Mouse (Mus musculus): Measurements from ENCODE around the gene Rab26. TPM values are rescaled to one million over a fixed set of nuclear protein-coding genes. Genes with fewer than 3 reads are reported as not detected.

Rab26 gene
- polyA plus RNA-seq (2012; rRNA removed; ENCODE audit: low replicate concordance), result 1.3 and 1.8 TPM in 2 replicates

GRCm38 (mm10) chr17:24534160-24534718 is at the start of gene Rab26:
Gene Rab26, minus strand, starts transcription at chr17:24534210.

GRCm38 (mm10) chr17:24549618-24550415 is 15.8 kb upstream of the Rab26 start, which contains the start of gene Pkd1:
Gene Pkd1, plus strand, starts transcription at chr17:24549834.

GRCm38 (mm10) chr17:24527723-24528559 is 6.1 kb downstream of the Rab26 start, which contains the start of gene Traf7:
Gene Traf7, minus strand, starts transcription at chr17:24527938.

GRCm38 (mm10) chr17:24488186-24488661 is 45.8 kb downstream of the Rab26 start, which contains the start of gene Caskin1:
Gene Caskin1, plus strand, starts transcription at chr17:24488601.

GRCm38 (mm10) chr17:24478663-24479380 is 55.2 kb downstream of the Rab26 start, which contains the start of gene Mlst8:
Gene Mlst8, minus strand, starts transcription at chr17:24479078.

Other genes with a start within 250 kb of the Rab26 start
- not detected in 2 replicates for gene Abca17, start 183.1 kb downstream of the Rab26 start, polyA plus RNA-seq (2012; rRNA removed; ENCODE audit: low replicate concordance)
- gene Abca3, start 182.3 kb downstream of the Rab26 start, polyA plus RNA-seq (2012; rRNA removed; ENCODE audit: low replicate concordance), result 36.4 and 48.3 TPM in 2 replicates
- gene Rnps1, start 119.6 kb downstream of the Rab26 start, polyA plus RNA-seq (2012; rRNA removed; ENCODE audit: low replicate concordance), result 121 and 125 TPM in 2 replicates
- gene Eci1, start 107.6 kb downstream of the Rab26 start, polyA plus RNA-seq (2012; rRNA removed; ENCODE audit: low replicate concordance), result 170 and 281 TPM in 2 replicates
- 6.9 and 11.5 TPM in 2 replicates for gene Dnase1l2, start 91.1 kb downstream of the Rab26 start, polyA plus RNA-seq (2012; rRNA removed; ENCODE audit: low replicate concordance)
- gene E4f1, start 63.9 kb downstream of the Rab26 start, polyA plus RNA-seq (2012; rRNA removed; ENCODE audit: low replicate concordance), result 84.4 and 102 TPM in 2 replicates
- gene Pgp, start 63.8 kb downstream of the Rab26 start, polyA plus RNA-seq (2012; rRNA removed; ENCODE audit: low replicate concordance), result 58.4 and 88.6 TPM in 2 replicates
- 2.1 and 3.1 TPM in 2 replicates for gene Bricd5, start 60.3 kb downstream of the Rab26 start, polyA plus RNA-seq (2012; rRNA removed; ENCODE audit: low replicate concordance)
- 36.1 and 68.2 TPM in 2 replicates for gene Mlst8, start 55.1 kb downstream of the Rab26 start, polyA plus RNA-seq (2012; rRNA removed; ENCODE audit: low replicate concordance)
- gene Caskin1, start 45.6 kb downstream of the Rab26 start, polyA plus RNA-seq (2012; rRNA removed; ENCODE audit: low replicate concordance), result 1.3 and 1.4 TPM in 2 replicates
- gene Traf7, start 6.3 kb downstream of the Rab26 start, polyA plus RNA-seq (2012; rRNA removed; ENCODE audit: low replicate concordance), result 207 and 225 TPM in 2 replicates
- gene Pkd1, start 15.6 kb upstream of the Rab26 start, polyA plus RNA-seq (2012; rRNA removed; ENCODE audit: low replicate concordance), result 78.7 and 102 TPM in 2 replicates
- 176 and 242 TPM in 2 replicates for gene Tsc2, start 98.4 kb upstream of the Rab26 start, polyA plus RNA-seq (2012; rRNA removed; ENCODE audit: low replicate concordance)
- 11.9 and 14.0 TPM in 2 replicates for gene Nthl1, start 98.5 kb upstream of the Rab26 start, polyA plus RNA-seq (2012; rRNA removed; ENCODE audit: low replicate concordance)
- gene Slc9a3r2, start 116.1 kb upstream of the Rab26 start, polyA plus RNA-seq (2012; rRNA removed; ENCODE audit: low replicate concordance), result 101 and 134 TPM in 2 replicates
- 1.4 TPM in 2 replicates for gene Npw, start 124.2 kb upstream of the Rab26 start, polyA plus RNA-seq (2012; rRNA removed; ENCODE audit: low replicate concordance)
- gene Zfp598, start 135.5 kb upstream of the Rab26 start, polyA plus RNA-seq (2012; rRNA removed; ENCODE audit: low replicate concordance), result 81.2 and 105 TPM in 2 replicates
- gene Syngr3, start 155.7 kb upstream of the Rab26 start, polyA plus RNA-seq (2012; rRNA removed; ENCODE audit: low replicate concordance), result 0.53 and 0.68 TPM in 2 replicates
- gene Gfer, start 161.9 kb upstream of the Rab26 start, polyA plus RNA-seq (2012; rRNA removed; ENCODE audit: low replicate concordance), result 19.5 and 47.8 TPM in 2 replicates
- 15.3 and 20.5 TPM in 2 replicates for gene Noxo1, start 162.0 kb upstream of the Rab26 start, polyA plus RNA-seq (2012; rRNA removed; ENCODE audit: low replicate concordance)
- 68.7 and 69.0 TPM in 2 replicates for gene Tbl3, start 173.4 kb upstream of the Rab26 start, polyA plus RNA-seq (2012; rRNA removed; ENCODE audit: low replicate concordance)
- gene Rnf151, start 183.9 kb upstream of the Rab26 start, polyA plus RNA-seq (2012; rRNA removed; ENCODE audit: low replicate concordance), result 0.29 and 0.32 TPM in 2 replicates
- gene Rps2, start 183.9 kb upstream of the Rab26 start, polyA plus RNA-seq (2012; rRNA removed; ENCODE audit: low replicate concordance), result 3,623 and 3,713 TPM in 2 replicates
- gene Ndufb10, start 190.3 kb upstream of the Rab26 start, polyA plus RNA-seq (2012; rRNA removed; ENCODE audit: low replicate concordance), result 314 and 333 TPM in 2 replicates
- 0.10 and 83.4 TPM in 2 replicates for gene Rpl3l, start 193.6 kb upstream of the Rab26 start, polyA plus RNA-seq (2012; rRNA removed; ENCODE audit: low replicate concordance)
- gene Msrb1, start 202.4 kb upstream of the Rab26 start, polyA plus RNA-seq (2012; rRNA removed; ENCODE audit: low replicate concordance), result 103 and 146 TPM in 2 replicates
- 20.7 and 49.9 TPM in 2 replicates for gene Hs3st6, start 218.8 kb upstream of the Rab26 start, polyA plus RNA-seq (2012; rRNA removed; ENCODE audit: low replicate concordance)